Mouse (Mus musculus): ENCODE results near the gene Pi4k2b.

GRCm38 (mm10) chr5:52786556-52787322, 45.4 kb downstream of the Pi4k2b start:
- peak; percentile 67 for TF ChIP-seq FOSL1 (IDR thresholded peaks at IDR 0.05; ENCODE audit: insufficient read depth, low read length, poor library complexity, severe bottlenecking)
- no peak for TF ChIP-seq CTCF (IDR thresholded peaks at IDR 0.05; ENCODE audit: control insufficient read depth, insufficient read depth, insufficient read length)
- peak; percentile 89 for TF ChIP-seq MYOD1 (IDR thresholded peaks at IDR 0.05; ENCODE audit: control insufficient read depth, insufficient read length, low read depth)
- peak; percentile 93 for TF ChIP-seq CEBPB (IDR thresholded peaks at IDR 0.05; ENCODE audit: low read depth)
- no peak for TF ChIP-seq MYOG (IDR thresholded peaks at IDR 0.05; ENCODE audit: control insufficient read depth, extremely low read depth, insufficient read length)
- peak; percentile 72 for TF ChIP-seq USF1 (IDR thresholded peaks at IDR 0.05; ENCODE audit: low read depth)
- TF ChIP-seq MAX (IDR thresholded peaks at IDR 0.05) = peak; percentile 90

All from C2C12 (cell line).